Mouse (Mus musculus): ENCODE measurements around the gene Map6.

DNA sequence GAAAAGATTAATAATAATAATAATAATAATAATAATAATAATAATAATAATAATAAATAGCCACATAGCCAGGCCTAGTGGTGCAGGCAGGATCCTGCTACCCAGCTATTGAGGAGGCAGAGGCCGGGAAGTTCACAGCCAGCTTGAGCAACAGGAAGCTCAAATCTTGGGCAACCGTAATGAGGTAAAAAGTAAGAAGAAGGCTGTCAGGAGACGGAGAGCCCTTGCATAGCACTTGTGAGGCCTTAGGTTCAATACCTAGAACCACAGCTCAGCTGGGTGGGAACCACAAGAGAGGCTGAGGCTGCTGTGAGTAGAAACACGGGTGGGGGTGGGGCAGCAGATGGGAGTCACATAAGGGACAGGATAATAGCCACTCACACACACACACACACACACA lies 47.3 kb downstream of the Map6 start:
- TF ChIP-seq CTCF (IDR thresholded peaks at IDR 0.05) (no peak), POLR2A (IDR thresholded peaks at IDR 0.05; ENCODE audit: insufficient read depth, low read depth, low read length) (no peak), EP300 (IDR thresholded peaks at IDR 0.05; ENCODE audit: insufficient read depth, low read depth, low read length) (no peak)
